Mouse (Mus musculus): Measurements from ENCODE around the gene Ddx11. TPM values are rescaled to one million over a fixed set of nuclear protein-coding genes. Genes with fewer than 3 reads are reported as not detected.

Ddx11 gene
- total RNA-seq (2023): 9.0 and 12.4 TPM in 2 replicates

GRCm38 (mm10) chr17:66123066-66123815 is at the start of gene Ddx11:
Ddx11 (plus strand) TSS chr17:66123520.

GRCm38 (mm10) chr17:66076934-66077333 is 46.4 kb upstream of the Ddx11 start, which contains the start of gene Ankrd12:
Ankrd12 (minus strand) TSS chr17:66077089.

GRCm38 (mm10) chr17:66101380-66102330 is 21.7 kb upstream of the Ddx11 start, which contains the start of gene Ndufv2:
Ndufv2 (minus strand) TSS chr17:66101559.

GRCm38 (mm10) chr17:66111402-66111959 is 11.8 kb upstream of the Ddx11 start, which contains the start of gene Washc1:
Washc1 (plus strand) TSS chr17:66111545.

Other genes starting within 250 kb of the Ddx11 start
- gene Ralbp1, start 237.7 kb upstream of the Ddx11 start, total RNA-seq (2023): 58.2 and 60.5 TPM in 2 replicates
- gene Twsg1, start 172.3 kb upstream of the Ddx11 start, total RNA-seq (2023): 6.1 and 8.4 TPM in 2 replicates
- gene Ankrd12, start 46.4 kb upstream of the Ddx11 start, total RNA-seq (2023): 59.6 and 77.8 TPM in 2 replicates
- gene Ndufv2, start 22.0 kb upstream of the Ddx11 start, total RNA-seq (2023): 43.9 and 54.5 TPM in 2 replicates
- 50.9 and 64.5 TPM in 2 replicates for gene Washc1, start 12.0 kb upstream of the Ddx11 start, total RNA-seq (2023)

Data from neutrophil, adult 65 days (primary cell).